Mouse (Mus musculus) embryo, embryonic 11.5 days (tissue): ENCODE data around the gene Ptprm.

Experiments
- DNase-seq: peaks from one replicate; pipeline ENCODE4 v3.0.0-alpha.2; 2012; ENCODE audit warnings: low read depth, low spot score

Ptprm gene

GRCm38 (mm10) chr17:66779026-66779425 lies 575.2 kb downstream of the Ptprm start:
- no peak for DNase-seq

GRCm38 (mm10) chr17:66769365-66770363 lies 584.6 kb downstream of the Ptprm start:
- DNase-seq = no peak

GRCm38 (mm10) chr17:66768689-66769275 lies 585.5 kb downstream of the Ptprm start:
- DNase-seq = no peak

GRCm38 (mm10) chr17:66766166-66766565 lies 588.1 kb downstream of the Ptprm start:
- DNase-seq = no peak

- no peak for DNase-seq
These were observed 589.8 kb downstream of the Ptprm start for GRCm38 (mm10) chr17:66764435-66764834.

GRCm38 (mm10) chr17:66762716-66763115 lies 591.5 kb downstream of the Ptprm start:
- no peak for DNase-seq

- no peak for DNase-seq
These were observed 592.6 kb downstream of the Ptprm start for GRCm38 (mm10) chr17:66761326-66762296.

- no peak for DNase-seq
These were observed 597.2 kb downstream of the Ptprm start for GRCm38 (mm10) chr17:66757025-66757511.

GRCm38 (mm10) chr17:66756500-66756899 lies 597.8 kb downstream of the Ptprm start:
- DNase-seq = no peak

GRCm38 (mm10) chr17:66755191-66755654 lies 599.0 kb downstream of the Ptprm start:
- DNase-seq = peak; percentile 44

GRCm38 (mm10) chr17:66754208-66754865 lies 599.9 kb downstream of the Ptprm start:
- DNase-seq = no peak

- DNase-seq = no peak
These were observed 602.5 kb downstream of the Ptprm start for GRCm38 (mm10) chr17:66751746-66752145.

- no peak for DNase-seq
These were observed 603.6 kb downstream of the Ptprm start for GRCm38 (mm10) chr17:66750481-66751206.

GRCm38 (mm10) chr17:66749976-66750375 lies 604.3 kb downstream of the Ptprm start:
- no peak for DNase-seq

GRCm38 (mm10) chr17:66746506-66746905 lies 607.8 kb downstream of the Ptprm start:
- no peak for DNase-seq

- DNase-seq = no peak
These were observed 610.9 kb downstream of the Ptprm start for GRCm38 (mm10) chr17:66743321-66743720.

- DNase-seq = no peak
These were observed 615.4 kb downstream of the Ptprm start for GRCm38 (mm10) chr17:66738779-66739345.

- DNase-seq = no peak
These were observed 615.9 kb downstream of the Ptprm start for GRCm38 (mm10) chr17:66738331-66738730.

GRCm38 (mm10) chr17:66736450-66736849 lies 617.8 kb downstream of the Ptprm start:
- no peak for DNase-seq

- DNase-seq = no peak
These were observed 620.7 kb downstream of the Ptprm start for GRCm38 (mm10) chr17:66733541-66733940.
